Mouse (Mus musculus) liver (tissue): ENCODE measurements around the gene Cacnb4.
A peak's percentile ranks its signal among the peaks of the same experiment; 100 is the strongest.

Experiments used
- DNase-seq: peaks from one replicate; pipeline ENCODE4 v3.0.0-alpha.2; 2020; ENCODE audit warnings: mixed read lengths

Gene Cacnb4

GRCm38 (mm10) chr2:52647255-52647998, 29.2 kb downstream of the Cacnb4 start:
- DNase-seq: no peak

GRCm38 (mm10) chr2:52643657-52644056, 33.0 kb downstream of the Cacnb4 start:
- no peak for DNase-seq

- DNase-seq: no peak
These were observed 37.1 kb downstream of the Cacnb4 start for GRCm38 (mm10) chr2:52639530-52639875.

GRCm38 (mm10) chr2:52638857-52639529, 37.6 kb downstream of the Cacnb4 start:
- no peak for DNase-seq

- DNase-seq: no peak
These were observed 38.4 kb downstream of the Cacnb4 start for GRCm38 (mm10) chr2:52638226-52638625.

- no peak for DNase-seq
These were observed 40.6 kb downstream of the Cacnb4 start for GRCm38 (mm10) chr2:52636051-52636450.

- DNase-seq: no peak
These were observed 41.3 kb downstream of the Cacnb4 start for GRCm38 (mm10) chr2:52635358-52635757.

- DNase-seq: peak; percentile 54
These were observed 43.8 kb downstream of the Cacnb4 start for GRCm38 (mm10) chr2:52632880-52633279.

GRCm38 (mm10) chr2:52628186-52628585, 48.4 kb downstream of the Cacnb4 start:
- DNase-seq: no peak

GRCm38 (mm10) chr2:52626266-52626665, 50.4 kb downstream of the Cacnb4 start:
- no peak for DNase-seq

GRCm38 (mm10) chr2:52625731-52626130, 50.9 kb downstream of the Cacnb4 start:
- no peak for DNase-seq

- no peak for DNase-seq
These were observed 52.7 kb downstream of the Cacnb4 start for GRCm38 (mm10) chr2:52623921-52624404.

GRCm38 (mm10) chr2:52623461-52623860, 53.2 kb downstream of the Cacnb4 start:
- DNase-seq: peak; percentile 6

- DNase-seq: no peak
These were observed 54.0 kb downstream of the Cacnb4 start for GRCm38 (mm10) chr2:52622616-52623015.

- DNase-seq: no peak
These were observed 57.1 kb downstream of the Cacnb4 start for GRCm38 (mm10) chr2:52619406-52619974.

- DNase-seq: no peak
These were observed 57.8 kb downstream of the Cacnb4 start for GRCm38 (mm10) chr2:52618804-52619203.

- DNase-seq: no peak
These were observed 61.2 kb downstream of the Cacnb4 start for GRCm38 (mm10) chr2:52615429-52615828.

GRCm38 (mm10) chr2:52613888-52614287, 62.7 kb downstream of the Cacnb4 start:
- DNase-seq: peak; percentile 11

- no peak for DNase-seq
These were observed 67.1 kb downstream of the Cacnb4 start for GRCm38 (mm10) chr2:52609486-52609885.

- no peak for DNase-seq
These were observed 68.7 kb downstream of the Cacnb4 start for GRCm38 (mm10) chr2:52607857-52608485.

GRCm38 (mm10) chr2:52606331-52606730, 70.3 kb downstream of the Cacnb4 start:
- no peak for DNase-seq

GRCm38 (mm10) chr2:52605321-52605720, 71.3 kb downstream of the Cacnb4 start:
- DNase-seq: peak; percentile 59

GRCm38 (mm10) chr2:52604651-52605020, 72.0 kb downstream of the Cacnb4 start:
- no peak for DNase-seq
